Mouse (Mus musculus) lung, adult 2 months (tissue): ENCODE measurements around the gene Prlhr.

Experiments used
- CTCF ChIP-seq: fragments of 200-500 bp; IDR thresholded peaks from 2 replicates; pipeline ENCODE4 v1.5.1; 2011; ENCODE audit warnings: mild to moderate bottlenecking, low read length, control low read depth; ENCODE audit not compliant: insufficient read depth
- POLR2A ChIP-seq: fragments of 200-500 bp; IDR thresholded peaks from 2 replicates; pipeline ENCODE4 v1.6.1; 2011; ENCODE audit warnings: low read depth, mild to moderate bottlenecking, control low read depth, low read length, borderline replicate concordance; ENCODE audit errors: extremely low read depth

GRCm38 (mm10) chr19:60515064-60515463, 47.0 kb upstream of the Prlhr start:
- TF ChIP-seq CTCF: no peak
- no peak for TF ChIP-seq POLR2A
